Mouse (Mus musculus) frontal cortex, postnatal 10 days (tissue): ENCODE measurements around the gene Sirt4.
"Not testable (repeated sequence)": the region's sequence is repeated elsewhere in the genome, so short reads cannot be mapped to it uniquely, and the experiment has no call there.

Experiments used
- DNase-seq, 2 experiments: peaks; one replicate each; pipeline ENCODE4 v3.0.0; 2022; ENCODE audit warnings: low spot score in 2 of 2, mixed read lengths in 1 of 2

The Sirt4 gene

GRCm38 (mm10) chr5:115470766-115471531 is 13.6 kb downstream of the Sirt4 start:
- no peak for DNase-seq

GRCm38 (mm10) chr5:115469791-115470190 is 14.7 kb downstream of the Sirt4 start:
- DNase-seq: no peak

DNA sequence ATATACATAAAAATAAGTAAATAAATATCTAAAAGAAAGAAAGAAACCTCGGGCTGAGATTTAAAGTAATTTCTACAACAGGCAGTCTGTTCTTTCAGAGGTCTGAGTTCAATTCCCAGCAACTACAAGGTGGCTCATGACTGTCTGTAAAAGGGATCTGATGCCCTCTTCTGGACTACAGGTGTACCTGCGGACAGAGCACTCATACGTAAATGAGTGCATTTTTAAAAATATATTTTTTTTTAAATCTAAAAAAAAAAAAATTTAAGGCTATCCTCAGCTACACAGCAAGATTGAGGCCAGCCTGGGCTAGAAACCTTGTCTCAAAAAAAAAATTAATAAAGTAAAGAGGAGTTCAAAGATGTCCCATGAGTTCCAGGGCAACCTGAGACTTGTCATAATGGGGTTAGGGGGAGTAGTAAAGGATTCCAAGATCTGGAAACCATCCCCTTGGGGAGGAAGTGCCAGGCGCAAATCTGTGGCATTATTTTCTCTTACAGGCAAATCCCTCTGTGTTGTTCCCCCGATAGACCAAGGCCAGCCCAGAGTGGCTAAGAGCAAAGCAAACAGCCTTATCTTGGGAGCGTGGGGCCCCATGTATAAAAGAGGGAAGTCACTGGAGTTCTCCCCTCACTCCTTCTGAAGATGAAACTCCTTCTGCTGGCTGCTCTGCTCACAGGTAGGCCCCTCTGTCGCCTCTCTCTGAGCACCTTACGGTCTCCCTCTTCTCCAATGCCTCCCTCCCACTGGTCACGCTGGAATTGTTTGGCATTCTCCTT is 18.7 kb downstream of the Sirt4 start, which contains the start of gene Pla2g1b:
TSS of gene Pla2g1b (plus strand) at position 621 of the 779 bp plus-strand sequence.
- DNase-seq: no peak

DNA sequence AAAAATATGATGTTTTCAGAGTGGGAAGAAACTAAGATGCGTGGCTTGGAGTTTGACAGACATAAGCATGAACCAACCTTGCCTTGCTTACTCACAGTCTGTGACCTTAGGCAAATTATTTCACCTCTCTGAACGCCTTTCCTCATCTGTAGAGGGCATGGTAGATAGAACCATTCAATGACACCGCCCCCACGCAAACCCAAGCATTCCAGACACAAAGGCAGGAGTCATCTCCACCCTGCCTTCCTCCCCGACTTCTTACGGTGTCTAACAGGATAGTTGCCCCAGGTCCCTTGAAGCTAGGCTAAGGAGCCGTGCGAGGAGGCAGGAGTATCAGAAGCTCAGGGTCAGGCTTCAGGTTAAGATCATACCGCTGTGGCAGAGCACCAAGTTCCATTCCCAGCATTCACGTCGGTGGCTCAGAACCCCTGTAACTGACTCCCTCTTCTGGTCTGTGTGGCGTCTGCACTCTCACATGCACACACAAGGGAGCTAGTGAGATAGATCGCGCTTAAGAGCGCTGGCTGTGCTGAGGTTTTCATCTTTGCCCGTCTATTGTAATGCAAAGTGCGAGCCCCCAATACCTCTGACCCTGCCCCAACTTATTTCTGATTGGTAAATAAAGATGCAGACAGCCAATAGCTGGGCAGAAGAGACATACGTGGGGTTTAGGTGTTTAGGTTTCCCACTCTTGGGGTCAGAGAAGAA is 20.0 kb downstream of the Sirt4 start:
- no peak for DNase-seq

DNA sequence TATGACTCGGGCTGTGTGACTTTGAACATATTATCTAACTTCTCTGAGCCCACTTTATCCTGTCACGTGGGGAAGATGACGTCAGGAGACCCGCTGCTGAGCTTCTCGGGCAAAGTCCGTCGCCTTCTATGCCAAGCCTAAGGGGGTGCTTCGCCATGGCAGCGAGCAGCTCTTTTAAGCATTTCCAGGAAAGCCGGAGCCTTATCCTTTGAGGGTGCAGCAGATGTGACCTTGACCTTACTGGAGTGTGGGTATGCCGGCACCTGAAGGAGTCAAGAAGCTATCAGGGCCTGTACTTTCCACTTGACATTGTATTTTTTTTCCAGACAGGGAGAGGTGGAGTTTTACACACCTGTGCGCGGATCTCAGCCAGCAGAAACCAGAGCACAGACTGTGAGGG is 25.6 kb downstream of the Sirt4 start:
- DNase-seq: no peak

- no peak for DNase-seq
Observed at GRCm38 (mm10) chr5:115455838-115456237, 28.7 kb downstream of the Sirt4 start.

DNA sequence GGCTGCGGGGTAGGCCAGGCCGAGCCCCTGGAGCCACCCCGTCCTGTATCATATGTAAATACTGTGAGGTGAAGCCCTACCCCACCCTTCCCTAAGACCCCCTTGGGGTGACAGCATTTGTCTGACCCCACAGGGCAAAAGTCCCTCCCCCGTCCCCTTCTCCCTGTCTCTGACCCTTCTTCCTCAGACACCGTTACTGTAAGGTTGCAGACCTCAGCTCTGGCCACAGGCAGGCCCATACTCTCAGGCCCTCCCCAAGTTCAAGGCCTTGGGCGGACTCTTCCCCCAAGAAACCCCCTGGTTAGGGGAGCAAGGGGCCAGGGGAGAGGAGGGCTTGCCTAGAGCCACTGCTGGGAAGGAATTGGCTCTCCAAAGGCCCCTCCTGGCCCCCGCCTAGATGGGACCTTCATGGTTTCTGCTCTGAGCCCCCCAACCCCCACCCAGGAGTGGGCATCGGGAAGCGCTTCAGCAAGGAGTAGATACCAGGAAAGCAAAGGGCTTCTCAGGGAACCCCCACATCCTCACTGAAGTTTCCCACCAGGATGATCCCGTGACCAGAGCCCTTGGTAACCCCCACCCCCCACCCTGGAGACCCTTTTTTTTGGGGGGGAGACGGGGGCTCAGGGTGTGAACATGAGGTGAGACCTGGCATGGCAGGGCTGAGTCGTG is 30.0 kb downstream of the Sirt4 start:
- DNase-seq: no peak

- no peak for DNase-seq
Observed at GRCm38 (mm10) chr5:115450410-115451317, 33.9 kb downstream of the Sirt4 start.

DNA sequence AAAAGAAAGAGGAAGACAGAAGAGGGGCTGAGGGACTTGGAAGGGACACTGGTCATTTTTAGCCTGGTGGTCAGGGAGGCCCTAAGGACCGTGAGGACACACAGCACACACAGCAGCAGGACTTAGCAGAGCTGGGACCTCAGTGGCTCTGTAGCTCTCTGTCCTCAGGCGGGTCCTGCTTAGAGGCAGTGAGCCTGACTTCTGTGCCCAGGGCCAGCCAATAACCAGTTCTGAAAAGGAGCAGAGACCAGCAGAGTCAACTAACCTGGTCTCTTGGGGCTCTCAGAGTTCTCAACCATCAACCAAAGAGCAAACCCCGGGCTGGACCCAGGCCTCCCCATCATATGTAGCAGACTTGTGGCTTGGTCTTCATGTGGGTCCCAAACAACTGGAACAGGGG is 35.3 kb downstream of the Sirt4 start:
- no peak for DNase-seq

GRCm38 (mm10) chr5:115447108-115447507 is 37.4 kb downstream of the Sirt4 start:
- DNase-seq: no peak

GRCm38 (mm10) chr5:115444130-115444529 is 40.4 kb downstream of the Sirt4 start:
- no peak for DNase-seq

- not testable (repeated sequence) for DNase-seq
Observed at GRCm38 (mm10) chr5:115442663-115443062, 41.9 kb downstream of the Sirt4 start.

- DNase-seq: peak; percentile 53 to 79
Observed at GRCm38 (mm10) chr5:115441205-115441849, 43.2 kb downstream of the Sirt4 start.

GRCm38 (mm10) chr5:115438667-115439066 is 45.9 kb downstream of the Sirt4 start:
- no peak for DNase-seq

- no peak for DNase-seq
Observed at GRCm38 (mm10) chr5:115437945-115438315, 46.6 kb downstream of the Sirt4 start.

GRCm38 (mm10) chr5:115437242-115437944 is 47.1 kb downstream of the Sirt4 start:
- no peak for DNase-seq

GRCm38 (mm10) chr5:115436421-115437124 is 48.0 kb downstream of the Sirt4 start:
- DNase-seq: peak; percentile 90 to 94

- no peak for DNase-seq
Observed at GRCm38 (mm10) chr5:115435755-115436379, 48.7 kb downstream of the Sirt4 start.
